Mouse (Mus musculus) cerebellum, adult 2 months (tissue): ENCODE measurements around the gene Arl2.

ENCODE experiments used
- CTCF ChIP-seq: fragments of 200-500 bp; IDR thresholded peaks from 2 replicates; pipeline ENCODE4 v1.5.1; 2011; ENCODE audit warnings: low read depth, mild to moderate bottlenecking, control low read depth, low read length, moderate library complexity, borderline replicate concordance; ENCODE audit not compliant: insufficient read depth
- POLR2A ChIP-seq: fragments of 200-500 bp; IDR thresholded peaks from 2 replicates; pipeline ENCODE4 v1.6.1; 2011; ENCODE audit warnings: low read length, control low read depth, borderline replicate concordance; ENCODE audit not compliant: insufficient read depth

GRCm38 (mm10) chr19:6157220-6157619, 15.9 kb upstream of the Arl2 start:
- TF ChIP-seq POLR2A (no peak), CTCF (no peak)
